Mouse (Mus musculus): ENCODE data around the gene Fam78a.

The Fam78a gene

DNA sequence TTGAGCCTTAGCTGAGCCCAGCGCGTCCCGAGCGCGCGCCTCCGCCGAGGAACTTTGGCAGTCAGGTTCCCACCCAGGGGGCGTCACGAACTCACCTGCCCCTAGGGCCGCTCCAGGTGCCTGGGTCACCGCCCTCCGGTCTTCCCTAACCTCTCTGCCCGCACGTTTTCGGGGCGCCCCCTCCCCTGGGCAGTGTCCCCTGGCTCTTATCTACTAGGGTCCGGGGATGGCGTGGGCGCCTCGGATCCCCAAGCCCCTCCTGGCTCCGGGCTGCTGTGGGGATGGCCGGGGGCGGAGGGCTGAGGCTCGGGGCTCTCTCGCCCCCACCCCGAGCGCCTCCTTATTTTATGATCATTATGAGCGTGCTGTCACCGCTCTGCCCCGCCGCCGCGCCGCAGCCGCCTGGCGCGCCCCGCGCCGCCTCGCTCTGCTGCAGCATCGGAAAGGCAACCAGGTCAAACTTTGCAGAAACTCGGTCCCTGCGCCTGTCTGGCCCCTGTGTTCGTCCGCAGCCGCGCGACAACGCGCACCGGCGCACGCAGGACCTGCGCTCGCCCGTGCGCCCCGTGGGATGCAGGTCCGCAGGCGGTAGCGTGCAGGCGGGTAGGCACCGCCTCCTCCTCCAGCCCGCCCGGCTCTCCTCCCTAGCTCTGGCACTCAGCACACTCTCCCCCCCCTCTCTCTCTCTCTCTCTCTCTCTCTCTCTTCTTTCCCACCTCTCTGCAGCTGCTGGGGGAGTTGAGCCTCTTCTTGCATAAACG lies at the start of gene Fam78a:
Fam78a (minus strand) TSS at position 747 of the 761 bp plus-strand sequence.
- peak; percentile 23; the same call in 1 of the 2 replicates for ATAC-seq (ENCODE audit: insufficient number of reproducible peaks, low FRiP score, low TSS enrichment)

DNA sequence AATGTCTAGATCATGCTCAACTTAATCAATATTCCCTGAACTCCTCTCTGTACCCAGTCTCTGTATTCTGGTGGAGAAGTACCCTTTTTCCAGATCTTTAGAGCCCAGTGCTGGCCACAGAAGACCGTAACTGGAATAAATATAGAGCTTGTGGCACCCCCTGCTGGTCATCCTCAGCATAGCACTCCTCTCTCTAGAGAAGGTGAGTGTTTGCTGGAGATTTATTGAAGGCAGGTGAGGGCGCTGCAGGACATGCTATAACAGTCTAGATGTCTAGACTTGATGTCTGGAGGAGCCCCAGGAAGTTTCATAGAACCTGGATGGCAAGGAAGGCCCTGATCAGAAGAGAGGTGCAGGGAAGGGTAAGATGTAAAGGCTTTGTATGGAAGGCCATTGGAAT lies 49.4 kb upstream of the Fam78a start:
- peak; percentile 32; the same call in 1 of the 2 replicates for ATAC-seq (ENCODE audit: insufficient number of reproducible peaks, low FRiP score, low TSS enrichment)

DNA sequence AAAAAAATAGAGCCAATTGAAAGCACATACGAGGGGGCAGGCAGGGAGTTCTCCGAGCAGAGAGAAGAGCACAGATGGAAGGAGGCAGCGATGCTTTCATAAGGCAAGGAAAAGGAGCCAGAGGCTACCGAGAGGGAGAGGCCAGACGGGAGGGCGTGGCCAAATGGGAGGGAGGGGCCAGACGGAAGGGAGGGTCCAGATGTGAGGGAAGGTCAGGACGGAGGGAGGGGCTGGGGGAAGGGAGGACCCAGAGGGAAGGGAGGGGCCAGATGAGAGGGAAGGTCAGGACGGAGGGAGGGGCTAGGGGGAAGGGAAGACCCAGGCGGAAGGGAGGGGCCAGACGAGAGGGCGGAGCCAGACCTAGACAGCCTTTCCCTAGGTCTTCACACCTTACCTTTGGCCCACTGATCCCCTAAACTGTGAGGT lies 47.9 kb upstream of the Fam78a start:
- no peak for ATAC-seq (ENCODE audit: insufficient number of reproducible peaks, low FRiP score, low TSS enrichment)

DNA sequence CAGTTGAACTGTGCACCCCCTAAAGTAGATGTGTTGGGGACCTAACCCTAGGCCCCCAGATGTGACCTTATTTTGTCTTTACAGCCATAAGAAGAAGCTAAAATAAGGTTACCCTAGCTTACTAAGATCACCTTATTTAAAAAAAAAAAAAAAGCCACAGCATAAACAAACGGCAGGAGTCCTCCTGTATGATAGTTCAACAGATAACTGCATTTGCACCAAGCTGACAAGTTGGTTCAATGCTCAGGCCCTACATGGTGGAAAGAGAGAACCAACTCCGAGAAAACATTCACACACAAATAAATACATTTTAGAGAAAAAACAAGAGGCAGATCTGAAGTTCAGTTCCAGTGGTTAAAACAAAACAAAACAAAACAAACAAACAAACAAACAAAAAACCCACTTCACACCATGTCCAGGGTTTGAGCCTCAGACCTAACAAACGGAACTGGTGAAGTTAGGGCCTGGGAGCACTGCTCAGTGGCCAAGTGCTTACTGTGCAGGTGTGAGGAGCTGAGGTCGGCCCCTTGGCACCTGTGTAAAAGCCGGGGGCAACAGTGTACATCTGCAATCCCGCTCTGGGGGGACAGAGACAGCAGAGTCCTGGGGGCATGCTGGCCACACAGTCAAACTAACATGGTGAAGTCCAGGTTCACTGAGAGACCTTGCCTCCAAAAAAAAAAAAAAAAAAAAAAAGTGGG lies 47.4 kb upstream of the Fam78a start:
- ATAC-seq (ENCODE audit: insufficient number of reproducible peaks, low FRiP score, low TSS enrichment): no peak

DNA sequence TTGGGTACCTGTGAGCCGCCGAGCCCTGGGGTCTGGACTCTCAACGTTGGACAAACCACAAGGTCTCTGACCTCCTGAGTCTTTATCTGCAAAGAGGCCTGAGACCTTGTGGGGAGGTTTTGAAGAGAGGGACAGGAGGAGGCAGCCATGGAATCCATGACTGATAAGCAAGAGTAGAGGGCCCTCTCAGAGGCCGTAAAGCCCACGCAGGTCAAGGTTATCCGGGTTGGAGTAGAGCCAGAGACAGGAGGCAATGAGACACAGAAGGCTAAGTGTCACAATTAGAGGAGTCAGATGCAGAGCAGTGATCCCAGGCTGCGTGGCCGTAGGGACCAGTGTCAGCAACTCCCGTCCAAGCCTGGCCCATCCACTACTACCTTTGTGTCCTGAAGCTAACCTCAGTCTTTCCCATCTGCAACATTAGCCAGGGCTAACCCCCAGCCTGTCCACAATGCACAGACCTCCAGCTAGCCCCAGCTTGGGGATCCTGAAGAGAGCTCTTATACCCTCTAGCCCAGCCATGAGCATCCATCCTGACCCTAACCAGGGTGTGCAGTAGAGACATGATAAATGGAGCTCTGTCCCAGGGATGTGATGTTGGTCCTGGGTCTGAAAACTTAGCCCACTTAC lies 46.7 kb upstream of the Fam78a start:
- no peak for ATAC-seq (ENCODE audit: insufficient number of reproducible peaks, low FRiP score, low TSS enrichment)

DNA sequence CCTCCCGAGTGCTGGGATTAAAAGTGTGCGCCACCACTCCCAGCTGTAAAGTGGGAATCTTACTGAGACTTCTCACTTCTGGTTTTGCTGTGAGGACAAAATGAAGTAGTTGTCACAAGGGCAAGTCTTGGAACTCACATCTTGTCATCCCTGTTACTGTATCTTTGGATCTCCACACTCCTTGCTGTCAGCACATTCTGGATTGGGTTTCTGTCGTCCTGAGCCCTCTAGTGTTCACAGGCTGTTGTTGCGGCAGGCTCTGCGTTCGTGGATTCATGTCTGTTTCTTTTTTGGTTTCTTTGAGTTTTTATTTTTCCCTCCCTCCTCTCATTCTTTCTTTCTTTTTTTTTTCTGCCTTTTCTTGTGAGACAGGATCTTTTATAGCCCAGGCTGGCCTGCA lies 45.8 kb upstream of the Fam78a start:
- no peak for ATAC-seq (ENCODE audit: insufficient number of reproducible peaks, low FRiP score, low TSS enrichment)

DNA sequence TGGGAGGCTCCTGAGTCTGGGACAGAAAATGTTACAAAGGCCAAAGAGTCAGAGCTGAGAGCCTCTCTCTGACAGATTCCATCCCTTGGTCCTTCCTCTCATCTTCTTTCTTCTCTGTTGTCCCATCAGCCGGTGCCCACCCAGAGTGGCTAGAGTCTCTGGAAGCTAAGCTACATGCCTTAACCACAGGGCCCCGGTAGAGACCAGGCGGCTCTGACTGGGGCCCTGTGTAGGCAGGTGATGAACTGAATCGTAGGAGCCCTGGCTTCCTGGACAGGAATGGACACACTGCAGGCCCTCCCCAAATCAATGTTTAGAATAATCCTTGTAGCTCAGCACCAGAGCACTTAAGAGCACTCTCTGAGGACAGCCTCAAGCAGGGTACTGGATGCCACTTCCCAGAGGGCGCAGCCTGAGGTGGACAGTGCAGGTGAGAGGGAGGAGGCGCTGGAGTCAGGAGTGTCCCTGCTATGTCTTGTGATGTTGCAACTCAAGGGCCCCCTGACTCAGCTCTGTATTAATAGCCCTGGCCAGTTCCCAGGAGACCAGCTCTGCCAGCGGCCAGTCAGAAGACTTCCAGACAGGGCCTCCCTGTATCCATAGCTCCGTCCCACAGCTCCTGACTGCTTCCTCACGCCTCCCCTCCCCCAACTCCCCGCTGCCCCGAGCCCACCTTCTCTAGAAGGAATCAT lies 44.9 kb upstream of the Fam78a start:
- ATAC-seq (ENCODE audit: insufficient number of reproducible peaks, low FRiP score, low TSS enrichment): no peak

DNA sequence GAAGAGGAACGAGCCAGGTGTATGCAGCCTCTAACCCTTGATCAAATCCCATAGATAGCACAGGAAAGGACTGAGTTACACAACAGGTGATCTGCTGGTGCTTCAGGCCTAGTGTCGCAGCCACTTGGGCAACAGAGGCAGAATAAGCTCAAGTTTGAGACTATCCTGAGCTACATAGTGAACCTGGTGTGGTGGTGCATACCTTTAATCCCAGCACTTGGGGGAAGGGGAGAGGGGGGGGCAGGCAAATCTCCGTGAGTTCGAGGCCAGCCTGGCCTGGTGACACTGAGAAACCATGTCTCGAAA lies 43.8 kb upstream of the Fam78a start:
- no peak for ATAC-seq (ENCODE audit: insufficient number of reproducible peaks, low FRiP score, low TSS enrichment)

DNA sequence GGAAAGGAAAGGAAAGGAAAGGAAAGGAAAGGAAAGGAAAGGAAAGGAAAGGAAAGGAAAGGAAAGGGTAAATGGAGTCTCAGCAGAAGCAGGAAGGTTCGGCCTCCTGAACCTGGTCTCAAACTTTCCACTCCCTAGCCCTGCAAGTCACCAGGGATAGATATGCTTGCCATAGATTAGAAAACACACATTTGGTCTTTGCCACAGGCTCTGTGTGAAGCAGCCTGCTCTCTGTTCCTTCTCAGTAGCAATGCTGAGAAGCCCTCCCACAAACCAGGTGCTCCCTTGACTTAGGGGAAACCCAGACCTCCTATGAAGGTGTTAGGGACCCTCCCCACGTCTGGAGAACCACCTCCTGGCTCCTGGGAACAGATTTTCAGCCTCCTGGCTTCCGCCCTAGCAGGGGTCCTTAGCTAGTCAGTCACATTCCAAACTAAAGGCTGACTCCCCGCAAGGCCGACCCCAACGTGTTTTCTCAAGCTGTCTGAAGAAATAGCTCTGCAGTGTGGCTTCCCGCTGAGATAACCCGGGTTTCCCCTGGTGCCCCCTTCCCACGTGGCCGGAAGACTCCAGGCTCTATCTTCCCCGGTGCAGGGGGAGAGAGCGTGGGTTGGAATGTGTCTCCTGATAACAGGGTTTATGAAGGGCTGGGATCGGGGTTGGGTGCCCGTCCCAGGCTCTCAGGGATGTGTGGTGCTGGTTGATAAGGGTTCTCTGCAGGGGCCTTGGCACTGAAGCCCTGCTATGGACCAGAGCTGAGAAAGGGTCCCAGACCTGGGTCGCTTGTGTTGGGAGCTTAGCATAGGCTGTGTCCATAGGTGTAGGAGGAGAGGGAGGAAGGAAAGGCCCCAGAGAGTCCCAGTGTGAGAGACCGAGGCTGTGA lies 43.2 kb upstream of the Fam78a start:
- no peak for ATAC-seq (ENCODE audit: insufficient number of reproducible peaks, low FRiP score, low TSS enrichment)

DNA sequence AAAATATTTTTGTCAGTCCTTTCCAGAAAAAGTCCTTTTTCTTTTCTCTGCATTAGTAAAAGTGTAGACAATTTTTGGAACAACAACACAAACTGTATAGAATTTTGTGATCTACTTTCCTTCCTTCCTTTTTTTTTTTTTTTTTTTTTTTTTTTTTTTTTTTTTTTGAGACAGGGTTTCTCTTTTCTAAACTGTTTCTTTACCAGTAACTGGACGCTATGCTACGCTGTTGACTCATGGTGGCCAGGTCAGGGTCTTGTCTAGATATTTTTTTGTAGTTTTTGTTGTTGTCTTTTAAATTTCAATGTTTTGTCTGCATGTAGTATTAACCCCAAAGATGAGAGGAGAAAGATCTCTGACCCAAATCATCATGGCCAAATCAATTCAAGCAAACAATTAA lies 37.1 kb upstream of the Fam78a start:
- no peak for ATAC-seq (ENCODE audit: insufficient number of reproducible peaks, low FRiP score, low TSS enrichment)

DNA sequence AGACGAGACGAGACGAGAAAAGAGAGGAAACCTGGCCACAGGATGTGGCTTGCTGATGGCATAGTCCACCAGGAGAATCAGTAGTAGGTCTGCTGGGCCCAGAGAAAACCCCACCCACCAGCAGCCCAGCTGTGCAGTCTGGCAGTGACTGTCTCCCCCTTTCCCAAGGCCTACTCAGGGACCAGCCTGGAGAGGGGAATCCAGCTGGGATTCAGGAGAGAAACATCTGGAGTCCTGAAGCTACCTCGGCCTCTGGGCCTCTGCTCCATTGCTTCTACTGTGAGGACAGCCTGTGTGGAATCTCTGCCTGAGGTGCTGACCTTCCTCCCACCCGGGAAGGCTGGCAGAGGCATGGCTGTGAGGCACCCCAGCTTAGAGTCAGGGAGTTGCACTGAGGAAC lies 36.5 kb upstream of the Fam78a start:
- no peak for ATAC-seq (ENCODE audit: insufficient number of reproducible peaks, low FRiP score, low TSS enrichment)

DNA sequence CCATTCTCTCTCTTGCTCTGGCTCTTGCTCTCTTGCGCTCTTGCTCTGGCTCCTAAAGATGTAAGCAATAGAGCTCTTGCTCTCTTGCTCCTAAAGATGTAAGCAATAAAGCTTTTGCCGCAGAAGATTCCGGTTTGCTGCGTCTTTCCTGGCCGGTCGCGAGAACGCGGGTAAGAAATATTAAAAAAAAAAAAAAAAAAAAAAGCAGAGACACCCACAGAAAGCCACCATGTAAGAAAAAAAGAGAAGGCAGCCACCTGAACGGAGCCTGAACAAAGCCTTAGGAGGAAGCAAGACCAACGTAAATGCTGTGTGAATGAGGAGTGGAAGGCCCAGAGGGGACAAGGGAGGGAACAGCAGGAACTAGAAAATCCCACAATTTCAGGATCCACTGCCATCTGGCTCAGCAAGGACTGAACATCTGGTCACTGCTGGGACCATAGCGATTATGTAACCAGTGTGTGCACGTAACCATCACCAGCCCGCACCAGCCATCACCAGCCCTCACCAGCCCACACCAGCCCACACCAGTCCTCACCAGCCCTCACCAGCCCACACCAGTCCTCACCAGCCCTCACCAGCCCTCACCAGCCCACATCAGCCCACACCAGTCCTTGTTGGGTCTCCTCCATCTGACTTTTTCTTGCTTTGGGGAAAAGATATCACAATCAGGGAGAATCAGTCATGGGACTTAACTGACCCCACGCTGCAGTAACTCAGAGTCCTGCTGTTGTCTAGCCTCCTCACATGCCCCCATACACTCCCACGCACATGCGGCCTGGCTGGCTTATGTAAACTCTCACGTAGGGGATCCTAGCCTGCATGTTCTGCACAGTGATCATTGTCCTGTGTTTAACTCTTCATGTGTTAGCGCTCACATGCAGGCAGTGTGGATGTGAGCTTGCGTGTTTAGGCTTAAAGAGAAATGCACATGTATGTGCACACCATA lies 35.4 kb upstream of the Fam78a start:
- ATAC-seq (ENCODE audit: insufficient number of reproducible peaks, low FRiP score, low TSS enrichment): no peak

DNA sequence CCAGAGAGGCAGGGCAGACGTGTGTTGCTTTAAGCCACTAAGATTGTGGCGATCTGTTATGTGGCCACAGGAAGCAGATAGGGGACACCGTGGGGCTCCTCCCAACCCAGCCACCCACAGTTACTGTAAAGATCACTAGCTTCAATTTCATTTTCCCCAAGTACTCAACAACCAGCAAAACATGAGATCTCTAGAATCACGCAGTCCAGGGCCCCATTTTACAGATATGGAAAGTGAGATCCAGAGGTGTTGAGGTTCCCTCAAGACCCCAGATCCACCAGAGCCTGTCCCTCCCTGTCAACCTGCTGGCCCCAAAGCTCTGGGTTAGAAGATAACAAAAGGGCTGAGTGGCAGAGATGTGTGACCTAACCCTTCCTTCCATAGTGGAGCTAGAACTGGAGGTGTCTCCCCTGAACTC lies 31.2 kb upstream of the Fam78a start:
- ATAC-seq (ENCODE audit: insufficient number of reproducible peaks, low FRiP score, low TSS enrichment): no peak

DNA sequence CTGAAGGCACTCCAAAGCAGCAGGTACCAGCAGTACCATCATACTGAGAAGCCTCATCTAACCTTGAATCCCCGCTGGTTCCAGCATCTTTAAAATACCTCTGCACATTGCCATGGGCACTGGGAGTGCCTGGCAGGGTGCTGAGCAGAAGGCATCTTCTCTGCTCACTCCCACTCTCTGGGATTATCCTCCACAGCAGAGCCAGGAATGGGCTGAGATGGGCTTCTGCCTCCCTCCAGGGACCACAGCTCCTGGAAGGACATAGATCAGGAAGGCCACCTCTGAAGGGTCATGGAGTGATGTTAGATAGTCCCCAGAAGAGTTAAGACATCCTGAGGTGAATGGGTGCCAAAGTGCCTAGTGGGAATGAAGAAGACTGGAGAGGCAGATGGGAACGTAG lies 27.9 kb upstream of the Fam78a start:
- no peak for ATAC-seq (ENCODE audit: insufficient number of reproducible peaks, low FRiP score, low TSS enrichment)

DNA sequence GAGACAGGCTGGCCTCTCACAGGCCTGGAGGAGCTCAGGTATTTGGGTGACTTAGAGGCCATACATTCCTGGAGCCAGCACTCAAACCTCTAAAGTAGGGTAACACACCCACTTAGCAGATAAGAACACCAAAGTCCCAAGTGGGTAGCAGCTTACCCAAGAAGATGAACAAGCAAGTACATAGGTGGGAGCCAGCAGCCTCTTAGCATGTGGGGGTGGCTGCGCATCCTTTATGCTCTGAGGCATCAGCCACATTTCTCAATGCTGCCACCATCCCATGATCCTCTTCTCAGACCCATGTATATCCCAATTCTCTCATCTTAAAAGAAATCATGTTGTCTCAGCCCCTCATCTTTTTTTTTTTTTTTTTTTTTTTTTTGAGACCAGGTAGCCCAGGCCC lies 26.6 kb upstream of the Fam78a start:
- ATAC-seq (ENCODE audit: insufficient number of reproducible peaks, low FRiP score, low TSS enrichment): no peak

DNA sequence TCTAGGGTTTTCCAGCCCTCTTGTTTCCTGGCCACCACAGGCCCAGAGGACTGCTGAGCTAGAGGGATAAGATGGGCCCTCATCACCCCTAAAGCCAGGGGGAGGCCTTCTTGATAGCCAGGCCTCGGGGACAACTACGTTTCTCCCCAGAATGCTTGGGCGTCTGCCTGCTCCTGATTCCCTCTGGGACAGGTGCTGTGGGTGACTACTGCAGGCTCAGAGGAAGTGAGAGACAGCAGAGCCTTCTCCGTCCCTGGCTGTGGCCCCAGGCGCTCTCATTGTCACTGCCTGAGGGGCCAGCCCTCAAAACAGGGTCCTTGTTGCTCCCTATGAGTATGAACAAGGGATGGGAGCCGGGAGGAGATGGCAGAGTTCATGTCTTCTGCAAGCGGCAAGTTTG lies 21.3 kb upstream of the Fam78a start:
- no peak for ATAC-seq (ENCODE audit: insufficient number of reproducible peaks, low FRiP score, low TSS enrichment)

DNA sequence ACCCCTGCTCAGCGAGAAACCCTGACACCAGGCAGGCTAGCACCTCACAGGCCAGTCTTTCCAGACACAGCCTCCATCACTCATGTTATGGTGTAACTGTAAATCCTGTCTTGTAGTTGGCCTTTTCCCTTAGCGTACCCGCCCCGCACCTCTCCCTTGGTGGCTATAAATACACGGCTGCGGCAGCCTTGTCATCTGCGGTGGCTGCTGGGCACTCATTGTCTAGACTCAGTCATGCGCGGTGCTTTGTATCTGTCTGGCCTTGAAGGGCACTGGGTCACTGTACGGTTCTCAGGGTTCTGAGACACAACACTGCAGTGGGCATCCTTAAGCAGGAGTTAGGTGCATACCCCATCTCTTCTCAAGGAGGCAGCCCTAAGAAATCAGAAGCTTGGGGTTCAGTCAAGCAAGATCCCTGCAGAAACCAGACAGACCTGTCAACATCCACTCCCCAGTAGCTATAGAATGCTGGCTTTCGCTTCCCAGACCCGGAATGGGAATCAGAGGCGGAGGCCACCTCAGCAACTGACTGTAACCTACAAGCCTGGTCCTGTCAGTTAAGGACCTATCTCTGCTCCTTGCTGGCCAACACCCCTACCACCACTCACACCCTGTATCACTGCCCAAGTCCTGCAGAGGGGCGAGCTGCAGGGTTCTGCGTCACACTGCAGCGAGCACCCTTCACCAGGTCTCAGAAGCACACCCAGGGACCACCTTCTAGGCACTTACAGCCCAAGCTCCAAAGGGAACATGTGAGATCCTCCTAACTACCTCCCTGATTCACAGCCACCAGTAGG lies 20.7 kb upstream of the Fam78a start:
- no peak for ATAC-seq (ENCODE audit: insufficient number of reproducible peaks, low FRiP score, low TSS enrichment)

DNA sequence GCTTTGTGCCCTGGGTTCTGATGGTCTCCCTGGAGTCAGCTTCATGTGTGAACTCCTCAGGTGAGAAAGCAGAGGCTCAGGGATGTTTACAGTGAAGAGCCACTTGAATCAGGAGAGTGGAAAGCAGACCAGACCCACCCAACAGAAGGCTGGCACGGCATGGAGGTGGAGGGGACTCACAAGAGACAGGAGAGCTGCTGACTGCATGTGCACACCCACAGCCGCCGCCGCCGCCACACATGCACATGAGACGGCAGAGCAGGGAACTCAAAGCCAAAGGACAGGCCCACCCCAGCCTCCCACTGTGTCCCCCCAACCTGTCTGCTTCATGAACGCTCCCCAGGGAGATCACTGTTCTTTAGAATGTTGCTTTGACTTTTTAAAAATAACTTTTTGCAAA lies 19.5 kb upstream of the Fam78a start:
- ATAC-seq (ENCODE audit: insufficient number of reproducible peaks, low FRiP score, low TSS enrichment): no peak
